Mouse (Mus musculus): ENCODE results near the gene Herc6. TPM values are rescaled to one million over a fixed set of nuclear protein-coding genes. Genes with fewer than 3 reads are reported as not detected.
A peak's percentile ranks its signal among the peaks of the same experiment; 100 is the strongest.

The Herc6 gene
- polyA plus RNA-seq, 1 experiment from 2014 or later = 3.9 TPM

DNA sequence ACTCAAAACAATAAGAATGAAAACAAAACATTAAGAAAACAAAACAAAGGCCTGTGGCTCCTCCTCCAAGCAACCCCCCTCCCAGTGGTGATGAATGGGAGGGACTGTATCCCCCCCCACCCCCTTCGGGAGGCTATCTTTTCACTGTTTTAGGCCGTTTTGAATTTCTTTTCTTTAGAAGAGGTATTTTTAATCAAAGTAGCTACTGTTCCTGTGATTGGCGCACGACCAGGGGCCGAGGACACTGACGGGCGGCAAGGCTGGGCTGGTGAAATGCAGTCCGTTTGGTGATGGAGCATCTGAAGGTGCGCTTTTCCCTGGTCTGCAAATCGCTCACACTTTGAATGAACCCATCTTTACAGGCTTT is 121.6 kb downstream of the Herc6 start, which contains the start of gene Lancl2:
Gene Lancl2 (plus strand): TSS at position 165 of the 367 bp plus-strand sequence.
- peak within 1 kb of the TSS; percentile 60 for H3K9ac ChIP-seq (ENCODE audit: low read depth, low read length)
- no peaks in the 10 kb centered on the region for H3K4me1 ChIP-seq (replicated peaks; ENCODE audit: control insufficient read depth, insufficient read depth, low read length)
- H3K27ac ChIP-seq (ENCODE audit: low read depth, low read length) = peak within 1 kb of the TSS; percentile 61
- no peak for TF ChIP-seq CTCF (IDR thresholded peaks at IDR 0.05; ENCODE audit: low read depth)
- H3K4me2 ChIP-seq (replicated peaks; ENCODE audit: low read depth) = peak within 1 kb of the TSS; percentile 79
- no peaks in the 10 kb centered on the region for H3K9me3 ChIP-seq (ENCODE audit: control insufficient read depth)
- peak within 1 kb of the TSS; percentile 58 for H3K4me3 ChIP-seq (ENCODE audit: low read depth, low read length)
- WGBS = under 1% methylated on average over 10 of the region's 10 CpGs
- no peaks in the 10 kb centered on the region for H3K36me3 ChIP-seq (ENCODE audit: control insufficient read depth, insufficient read depth)
- ATAC-seq = peak; percentile 14
- H3K27me3 ChIP-seq (replicated peaks; ENCODE audit: control insufficient read depth, insufficient read depth, low read length) = no peaks in the 10 kb centered on the region

DNA sequence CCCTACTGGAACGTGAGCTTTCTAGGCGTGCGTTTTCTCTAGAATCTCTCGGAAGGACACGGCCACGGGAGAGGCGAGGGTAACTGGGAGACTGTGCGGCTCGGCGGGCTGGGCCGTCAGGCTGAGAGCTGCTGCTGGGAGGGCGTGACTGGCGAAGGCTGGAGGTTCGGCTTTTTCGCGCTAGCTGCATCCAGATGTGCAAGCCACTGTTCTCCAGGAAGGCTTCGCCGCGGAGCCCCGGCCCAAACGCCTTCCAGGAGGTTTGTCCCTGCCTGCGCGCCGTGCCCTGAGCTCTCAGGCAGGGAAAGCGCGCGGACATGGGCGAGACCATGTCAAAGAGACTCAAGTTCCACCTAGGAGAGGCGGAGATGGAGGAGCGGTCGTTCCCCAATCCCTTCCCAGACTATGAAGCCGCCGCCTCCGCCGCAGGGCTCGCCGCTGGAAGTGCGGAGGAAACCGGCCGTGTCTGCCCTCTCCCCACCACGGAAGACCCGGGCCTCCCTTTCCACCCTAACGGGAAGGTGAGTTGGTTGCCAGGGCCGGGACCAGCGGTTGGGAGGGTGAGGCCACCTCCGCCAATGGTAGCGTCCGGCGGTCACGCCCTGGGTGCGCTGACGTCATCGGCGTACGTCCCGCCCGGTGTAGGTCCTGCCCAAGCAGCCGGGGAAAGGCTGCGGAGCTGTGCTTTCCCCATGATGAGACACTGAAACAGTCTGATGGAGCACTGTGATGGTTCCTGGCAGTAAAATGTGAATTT is 122.1 kb downstream of the Herc6 start:
- peak; percentile 100 for ATAC-seq
- TF ChIP-seq CTCF (IDR thresholded peaks at IDR 0.05; ENCODE audit: low read depth) = 0 out of 2 replicates have a peak, but pooled peaks have one; percentile 1
- no peaks in the 10 kb centered on the region for H3K27me3 ChIP-seq (replicated peaks; ENCODE audit: control insufficient read depth, insufficient read depth, low read length)
- H3K4me3 ChIP-seq (ENCODE audit: low read depth, low read length) = peak overlapping the region; percentile 58
- under 1% methylated on average over 59 of the region's 59 CpGs for WGBS
- peak overlapping the region; percentile 79 for H3K4me2 ChIP-seq (replicated peaks; ENCODE audit: low read depth)
- no peaks in the 10 kb centered on the region for H3K36me3 ChIP-seq (ENCODE audit: control insufficient read depth, insufficient read depth)
- H3K9me3 ChIP-seq (ENCODE audit: control insufficient read depth) = no peaks in the 10 kb centered on the region
- H3K9ac ChIP-seq (ENCODE audit: low read depth, low read length) = peak overlapping the region; percentile 60
- H3K27ac ChIP-seq (ENCODE audit: low read depth, low read length) = peak overlapping the region; percentile 61
- no peaks in the 10 kb centered on the region for H3K4me1 ChIP-seq (replicated peaks; ENCODE audit: control insufficient read depth, insufficient read depth, low read length)

DNA sequence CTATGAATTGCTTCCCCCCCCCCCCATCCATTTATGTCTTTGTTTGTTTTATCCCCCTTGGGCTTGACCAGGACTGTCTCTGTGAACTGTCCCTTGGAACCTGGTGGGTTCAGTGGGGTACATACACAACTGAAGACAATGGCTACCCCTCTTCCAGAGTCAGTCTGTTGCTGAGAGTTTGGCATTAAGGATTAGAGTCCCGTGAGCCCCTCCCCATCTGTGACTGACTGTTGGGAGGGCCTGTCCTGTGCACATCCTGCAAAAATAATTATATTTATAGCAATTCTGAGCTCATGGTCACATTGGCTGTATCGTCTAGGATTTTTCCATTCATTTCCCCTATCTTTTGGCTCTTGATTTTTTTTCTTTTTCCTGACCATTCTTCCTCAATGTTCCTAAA is 122.9 kb downstream of the Herc6 start:
- Histone ChIP-seq H3K4me1 (replicated peaks; ENCODE audit: control insufficient read depth, insufficient read depth, low read length) (no peaks in the 10 kb centered on the region), H3K9ac (ENCODE audit: low read depth, low read length) (peak overlapping the region; percentile 60; the same call in 1 of the 2 replicates), H3K27ac (ENCODE audit: low read depth, low read length) (no peak overlapping the region), H3K9me3 (ENCODE audit: control insufficient read depth) (no peaks in the 10 kb centered on the region), H3K4me3 (ENCODE audit: low read depth, low read length) (peak overlapping the region; percentile 58), H3K36me3 (ENCODE audit: control insufficient read depth, insufficient read depth) (no peaks in the 10 kb centered on the region), H3K27me3 (replicated peaks; ENCODE audit: control insufficient read depth, insufficient read depth, low read length) (no peaks in the 10 kb centered on the region), H3K4me2 (replicated peaks; ENCODE audit: low read depth) (peak overlapping the region; percentile 79)
- no peak for ATAC-seq
- TF ChIP-seq CTCF (IDR thresholded peaks at IDR 0.05; ENCODE audit: low read depth) = no peak
- 19% methylated on average over 2 of the region's 2 CpGs for WGBS

GRCm38 (mm10) chr6:57706721-57707120 is 125.9 kb downstream of the Herc6 start:
- no peaks in the 10 kb centered on the region for H3K9me3 ChIP-seq (ENCODE audit: control insufficient read depth)
- no peak overlapping the region for H3K4me2 ChIP-seq (replicated peaks; ENCODE audit: low read depth)
- no peak overlapping the region for H3K4me3 ChIP-seq (ENCODE audit: low read depth, low read length)
- 58% methylated on average over 1 of the region's 1 CpGs for WGBS
- no peaks in the 10 kb centered on the region for H3K4me1 ChIP-seq (replicated peaks; ENCODE audit: control insufficient read depth, insufficient read depth, low read length)
- ATAC-seq = no peak
- H3K9ac ChIP-seq (ENCODE audit: low read depth, low read length) = no peak overlapping the region
- TF ChIP-seq CTCF (IDR thresholded peaks at IDR 0.05; ENCODE audit: low read depth) = no peak
- no peaks in the 10 kb centered on the region for H3K36me3 ChIP-seq (ENCODE audit: control insufficient read depth, insufficient read depth)
- no peak overlapping the region for H3K27ac ChIP-seq (ENCODE audit: low read depth, low read length)
- H3K27me3 ChIP-seq (replicated peaks; ENCODE audit: control insufficient read depth, insufficient read depth, low read length) = no peaks in the 10 kb centered on the region

DNA sequence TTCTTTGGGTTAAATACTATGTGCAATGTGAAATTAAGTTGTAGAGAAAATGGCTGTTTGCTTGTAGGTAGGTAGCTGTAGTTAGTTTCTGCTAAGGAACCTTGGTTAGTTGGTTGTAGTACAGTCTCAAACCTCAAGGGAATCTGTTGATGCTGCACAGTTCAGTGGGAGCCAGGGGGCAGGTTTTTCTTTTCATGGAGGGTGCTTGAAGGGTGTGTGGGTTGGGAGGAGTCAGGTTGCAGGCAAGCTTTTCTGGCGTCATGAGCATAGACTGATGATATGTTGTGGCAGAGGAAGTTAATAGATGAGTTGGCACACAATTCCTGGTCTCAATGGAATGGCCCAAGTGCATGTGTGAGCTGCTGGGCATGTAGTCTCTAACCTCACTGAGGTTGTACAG is 130.9 kb downstream of the Herc6 start:
- TF ChIP-seq CTCF (IDR thresholded peaks at IDR 0.05; ENCODE audit: low read depth) = 0 out of 2 replicates have a peak, but pooled peaks have one; percentile 13
- no peak for ATAC-seq
- Histone ChIP-seq H3K9ac (ENCODE audit: low read depth, low read length) (no peak overlapping the region), H3K4me3 (ENCODE audit: low read depth, low read length) (no peak overlapping the region), H3K4me2 (replicated peaks; ENCODE audit: low read depth) (no peak overlapping the region), H3K9me3 (ENCODE audit: control insufficient read depth) (no peaks in the 10 kb centered on the region), H3K36me3 (ENCODE audit: control insufficient read depth, insufficient read depth) (no peaks in the 10 kb centered on the region), H3K4me1 (replicated peaks; ENCODE audit: control insufficient read depth, insufficient read depth, low read length) (no peaks in the 10 kb centered on the region), H3K27ac (ENCODE audit: low read depth, low read length) (no peak overlapping the region), H3K27me3 (replicated peaks; ENCODE audit: control insufficient read depth, insufficient read depth, low read length) (no peaks in the 10 kb centered on the region)
- WGBS = 14% methylated on average over 1 of the region's 1 CpGs

Other genes starting within 250 kb of the Herc6 start
- gene Vmn1r17, start 217.3 kb upstream of the Herc6 start, polyA plus RNA-seq (2015; fragmentation: Nextera tagmentation; extraction: Ambion mirVana) = not detected in 2 replicates
- gene Vmn1r18, start 185.2 kb upstream of the Herc6 start, polyA plus RNA-seq (2015; fragmentation: Nextera tagmentation; extraction: Ambion mirVana) = not detected in 2 replicates
- not detected in 2 replicates for gene Vmn1r19, start 177.2 kb upstream of the Herc6 start, polyA plus RNA-seq (2015; fragmentation: Nextera tagmentation; extraction: Ambion mirVana)
- gene Vmn1r20, start 152.1 kb upstream of the Herc6 start, polyA plus RNA-seq (2015; fragmentation: Nextera tagmentation; extraction: Ambion mirVana) = not detected in 2 replicates
- gene Ppm1k, start 45.5 kb upstream of the Herc6 start, polyA plus RNA-seq (2015; fragmentation: Nextera tagmentation; extraction: Ambion mirVana) = 0.81 and 2.1 TPM in 2 replicates
- gene Pyurf, start 111.1 kb downstream of the Herc6 start, polyA plus RNA-seq (2015; fragmentation: Nextera tagmentation; extraction: Ambion mirVana) = 13.1 and 13.5 TPM in 2 replicates
- gene Lancl2, start 121.5 kb downstream of the Herc6 start, polyA plus RNA-seq (2015; fragmentation: Nextera tagmentation; extraction: Ambion mirVana) = 7.0 and 7.4 TPM in 2 replicates
- 11.2 and 11.9 TPM in 2 replicates for gene Vopp1, start 244.2 kb downstream of the Herc6 start, polyA plus RNA-seq (2015; fragmentation: Nextera tagmentation; extraction: Ambion mirVana)